Mouse (Mus musculus) layer of hippocampus, adult 11-12 months (tissue): ENCODE measurements at regions not wholly inside any gene's neighbourhood (a gene's known extent, or its start where the extent isn't known, plus 50 kb on each side); places are given as distances from the start of the nearest gene placed in this dataset.
A peak's percentile ranks its signal among the peaks of the same experiment; 100 is the strongest.

Experiments
- DNase-seq: peaks from one replicate; pipeline ENCODE4 v3.0.0; 2022; ENCODE audit warnings: low spot score

GRCm38 (mm10) chr5:148615706-148616366 is 63.2 kb upstream of the Ubl3 start:
- DNase-seq, result peak; percentile 22

DNA sequence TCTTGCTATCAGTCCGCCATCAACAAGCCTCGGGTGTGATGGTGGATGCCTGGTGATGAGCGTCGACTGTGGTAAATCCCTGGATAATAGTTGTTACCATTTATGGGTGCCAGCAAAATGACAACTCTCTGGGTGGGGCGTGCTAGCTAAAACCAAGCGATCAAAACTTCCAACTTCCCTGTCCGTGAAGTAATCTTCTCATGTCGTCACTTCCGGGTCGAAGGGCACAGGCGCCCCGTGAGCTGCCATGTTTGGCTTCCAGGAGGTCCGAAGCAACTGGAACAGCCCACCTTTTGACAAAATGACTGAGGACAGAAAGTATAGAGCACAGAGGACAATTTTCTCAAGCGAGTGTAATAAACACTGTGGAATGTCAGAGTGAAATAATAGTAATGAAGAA is 62.5 kb upstream of the Ubl3 start:
- no peak for DNase-seq

GRCm38 (mm10) chr5:148611323-148611722 is 58.7 kb upstream of the Ubl3 start:
- no peak for DNase-seq

DNA sequence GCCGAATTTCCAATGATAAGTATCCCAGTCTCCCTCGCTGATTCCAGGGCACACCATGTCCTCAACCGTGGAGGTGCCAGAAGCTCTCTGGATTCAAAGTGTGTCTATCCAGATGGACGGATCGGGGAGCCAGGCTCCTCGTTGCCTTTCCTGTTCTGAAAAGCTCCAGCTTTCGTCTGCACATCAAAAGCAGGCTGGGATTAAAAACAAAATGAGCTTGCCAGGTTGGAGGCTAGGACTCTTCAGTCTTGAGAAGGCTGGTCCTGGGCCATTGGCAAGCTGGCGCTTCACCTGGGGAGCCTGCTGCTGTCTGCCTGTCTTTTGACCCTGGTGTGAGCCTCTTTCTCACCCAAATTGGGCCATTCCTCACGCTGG is 56.9 kb upstream of the Ubl3 start:
- peak; percentile 23 for DNase-seq

DNA sequence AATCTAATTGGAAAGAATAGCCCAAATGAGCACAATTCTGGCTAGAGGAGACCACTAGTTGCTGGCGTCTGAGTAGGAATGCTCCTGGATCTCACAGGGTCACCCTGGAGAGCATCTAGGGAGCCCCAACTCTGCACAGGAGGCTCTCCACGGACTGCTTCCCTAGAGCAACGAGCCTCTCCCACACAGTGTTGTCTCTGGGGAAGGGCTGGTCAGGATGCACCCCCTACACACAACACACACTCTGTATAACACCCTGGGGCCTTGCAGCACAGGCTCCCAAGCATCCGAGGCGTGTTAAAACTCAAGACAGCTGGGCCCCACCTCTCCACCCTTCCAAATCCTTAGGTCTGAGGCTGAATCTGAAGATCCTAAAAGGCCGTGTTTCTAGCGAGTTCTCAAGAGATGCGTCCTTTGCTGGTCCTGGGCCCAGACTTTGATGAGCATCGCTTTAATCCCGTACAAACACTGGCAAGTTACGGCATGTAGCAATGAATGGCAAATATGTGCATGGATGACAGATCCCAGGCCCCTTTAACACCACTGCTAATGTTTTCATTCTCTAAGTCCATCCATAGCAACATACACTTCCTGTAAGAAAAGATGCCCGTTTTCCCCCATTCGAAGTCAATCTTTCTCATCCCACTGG is 56.4 kb upstream of the Ubl3 start:
- DNase-seq, result no peak

DNA sequence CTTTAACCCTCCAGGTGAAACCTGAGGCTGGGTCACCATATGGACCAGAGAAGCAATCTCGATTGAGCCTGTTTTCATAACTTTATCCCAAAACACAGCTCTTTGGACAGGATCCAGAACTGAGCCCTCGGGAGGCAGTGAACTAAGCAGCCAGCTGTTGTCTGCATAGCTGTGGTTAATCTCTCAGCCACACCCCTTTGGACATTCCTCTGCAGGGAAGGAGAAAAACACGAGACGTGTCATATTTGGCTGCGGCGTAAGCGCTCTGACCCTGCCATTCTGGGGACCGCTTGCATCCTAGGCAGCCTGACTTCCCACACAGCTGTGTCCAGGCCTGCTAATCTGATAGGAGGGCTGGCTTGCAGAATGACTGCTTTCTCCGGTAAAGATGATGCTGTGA is 55.6 kb upstream of the Ubl3 start:
- no peak for DNase-seq

DNA sequence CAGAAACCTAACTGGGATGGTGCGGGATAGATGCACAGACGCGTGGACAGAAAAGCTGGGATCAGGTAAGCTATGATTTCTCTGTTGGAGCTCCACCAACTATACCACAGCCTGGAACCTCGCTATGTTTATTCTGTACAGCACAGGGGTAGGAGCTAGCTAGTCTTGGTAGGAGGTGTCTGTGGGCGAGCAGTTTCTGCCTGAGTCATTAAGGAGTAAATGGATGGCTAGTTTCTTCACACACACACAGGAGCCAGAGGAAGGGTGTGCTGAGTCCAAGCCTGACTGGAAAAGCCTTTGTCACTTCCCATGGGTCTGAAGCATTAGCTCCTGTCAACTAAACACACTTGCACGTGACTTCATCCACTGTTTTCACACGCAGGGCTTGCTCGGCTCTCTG is 53.1 kb upstream of the Ubl3 start:
- no peak for DNase-seq
